Mouse (Mus musculus): ENCODE results near the gene Gpr142.

GRCm38 (mm10) chr11:114807025-114807424 is 8.3 kb downstream of the Gpr142 start:
- no peak for TF ChIP-seq CTCF (conservative IDR thresholded peaks at IDR 0.05; ENCODE audit: low read length)
- TF ChIP-seq POU5F1 (IDR thresholded peaks at IDR 0.05; ENCODE audit: borderline replicate concordance, low read length) = no peak
- no peak for TF ChIP-seq NANOG (IDR thresholded peaks at IDR 0.05; ENCODE audit: borderline replicate concordance, low read length)

Data from E14TG2a.4 (cell line).